Mouse (Mus musculus) 3134 (cell line): ENCODE measurements around the gene Rnf157.
"Not testable (repeated sequence)": the region's sequence is repeated elsewhere in the genome, so short reads cannot be mapped to it uniquely, and the experiment has no call there.

Source experiments
- DNase-seq: peaks from one replicate; pipeline ENCODE4 v3.0.0-alpha.2; 2011; ENCODE audit warnings: low spot score; ENCODE audit not compliant: insufficient read length; ENCODE audit errors: extremely low read depth

Rnf157 gene

DNA sequence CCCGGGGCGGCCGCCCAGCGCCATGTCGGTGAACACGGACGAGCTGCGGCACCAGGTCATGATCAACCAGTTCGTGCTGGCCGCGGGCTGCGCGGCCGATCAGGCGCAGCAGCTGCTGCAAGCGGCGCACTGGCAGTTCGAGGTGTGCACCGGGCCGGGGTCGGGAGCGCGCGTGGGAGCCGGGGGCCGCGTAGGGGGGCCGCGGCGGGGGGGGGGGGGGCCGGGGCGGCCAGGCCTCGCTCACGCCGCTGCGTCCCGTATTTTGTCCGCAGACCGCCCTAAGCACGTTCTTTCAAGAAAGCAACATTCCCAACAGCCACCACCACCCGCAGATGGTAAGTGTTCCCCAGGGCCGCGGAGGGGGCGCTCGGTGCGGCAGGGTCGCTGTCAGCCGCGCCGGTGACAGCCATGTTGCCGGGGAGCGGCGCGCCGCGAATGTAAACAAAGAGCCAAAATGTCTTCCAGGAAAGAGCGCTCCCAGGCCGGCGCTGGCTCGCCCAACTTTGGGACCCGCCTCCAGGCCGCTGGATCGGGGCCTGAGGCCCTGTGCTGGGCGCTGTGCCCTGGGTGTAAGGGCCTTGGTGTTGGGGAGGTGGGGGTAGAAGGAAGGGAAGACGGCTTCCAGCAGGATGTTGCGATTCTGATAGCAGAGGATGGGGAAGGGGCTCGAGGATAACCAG is 21.6 kb upstream of the Rnf157 start:
- peak; percentile 76 for DNase-seq

DNA sequence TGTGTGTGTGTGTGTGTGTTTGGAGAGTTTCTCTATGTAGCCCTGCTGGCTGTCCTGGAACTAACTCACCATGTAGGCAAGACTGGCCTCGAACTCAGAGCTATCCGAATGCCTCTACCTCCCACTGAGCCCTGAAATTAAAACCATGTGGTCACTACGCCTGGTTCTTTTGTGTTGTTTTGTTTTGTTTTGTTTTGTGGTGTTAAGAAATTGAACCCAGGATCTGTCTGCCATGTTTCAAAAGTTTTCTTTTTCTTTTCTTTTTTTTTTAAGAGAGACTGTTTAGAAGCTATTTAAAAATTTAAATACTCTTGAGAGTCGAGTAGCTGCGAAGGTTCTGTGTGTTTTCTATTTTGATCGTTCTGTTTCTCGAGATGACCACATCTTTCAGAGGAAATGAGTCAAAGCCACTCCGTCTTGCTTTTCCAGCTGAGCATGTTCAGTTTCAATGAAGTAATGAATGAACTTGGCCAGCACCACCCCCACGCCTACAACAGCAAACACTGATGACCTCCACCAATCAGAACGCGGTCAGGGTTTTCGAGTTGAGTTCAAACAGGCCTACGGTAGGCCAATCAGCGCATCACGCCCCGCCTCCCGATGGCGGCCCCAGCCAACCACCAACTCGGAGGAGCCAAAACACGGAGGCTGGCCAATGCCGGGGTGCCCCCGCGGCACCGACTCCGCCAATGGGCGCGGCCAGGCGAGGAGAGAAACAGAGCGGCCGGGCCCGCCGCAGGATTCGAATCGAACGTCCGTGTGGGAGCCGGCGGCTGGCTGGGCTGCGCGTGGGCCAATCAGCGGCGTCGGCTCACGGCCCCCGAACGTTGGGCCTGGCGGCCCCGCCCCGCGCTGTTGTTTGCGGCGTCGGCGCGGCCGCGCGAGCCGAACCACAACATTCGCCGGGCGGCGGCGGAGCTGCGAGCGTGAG is 20.8 kb upstream of the Rnf157 start, which contains the start of gene Ubald2:
Gene Ubald2, plus strand, starts transcription at position 739 of the 931 bp plus-strand sequence.
- DNase-seq, result peak; percentile 100

DNA sequence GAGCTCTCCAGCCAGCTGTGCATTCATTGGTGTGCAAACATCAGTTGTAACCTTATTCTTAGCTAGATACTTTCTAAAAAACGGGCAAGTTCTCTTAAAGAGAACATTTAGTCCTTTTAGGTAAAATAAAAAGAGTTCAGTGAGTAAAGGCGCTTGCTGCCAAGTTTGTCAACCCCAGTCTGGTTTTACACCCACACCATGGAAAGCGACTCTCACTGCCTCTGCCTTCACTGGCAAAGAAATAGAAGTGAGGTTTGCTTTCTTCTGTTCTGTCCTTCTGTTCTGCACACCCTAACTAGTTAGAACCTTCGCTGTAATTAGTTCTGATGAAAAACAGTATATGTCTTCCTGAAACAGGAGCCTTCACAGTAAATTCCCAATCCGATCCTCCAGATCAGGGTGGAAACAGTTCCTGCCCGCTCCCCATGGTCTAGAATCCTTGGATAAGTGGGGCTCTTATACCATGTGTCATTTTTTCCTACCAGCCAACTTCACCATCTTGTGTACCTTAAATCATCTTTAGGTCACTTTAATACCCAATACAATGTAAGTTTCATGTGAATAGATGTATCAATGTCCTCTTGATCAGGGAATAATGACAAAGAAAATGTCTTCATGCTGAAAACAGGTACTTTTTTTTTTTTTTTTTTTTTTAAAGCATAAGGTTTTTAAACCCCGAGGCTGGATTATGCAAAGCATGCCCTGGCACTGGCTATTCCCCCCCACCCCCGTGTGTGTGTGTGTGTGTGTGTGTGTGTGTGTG is 19.9 kb upstream of the Rnf157 start:
- DNase-seq, result no peak

DNA sequence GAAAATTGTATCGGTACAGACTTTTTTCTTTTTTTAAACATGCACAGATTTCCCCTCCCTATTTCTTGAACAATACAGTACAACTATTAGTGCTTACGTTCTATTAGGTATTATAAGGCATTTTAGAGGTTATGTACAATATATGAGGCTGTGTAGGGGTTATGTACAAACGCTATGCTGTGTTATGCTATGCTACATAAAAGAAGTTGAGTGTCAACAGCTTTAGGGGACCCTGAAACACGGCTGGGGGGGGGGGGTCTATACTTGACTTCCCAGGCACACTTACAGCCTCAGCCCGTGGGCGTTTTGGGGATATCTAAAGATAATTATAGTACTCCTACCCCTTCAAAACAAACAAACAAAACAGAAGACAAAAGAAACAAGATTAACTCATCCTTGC is 19.3 kb upstream of the Rnf157 start:
- DNase-seq, result no peak

- DNase-seq, result no peak
Observed at GRCm38 (mm10) chr11:116431428-116432077, 18.7 kb upstream of the Rnf157 start.

- no peak for DNase-seq
Observed at GRCm38 (mm10) chr11:116430723-116431427, 18.0 kb upstream of the Rnf157 start.

DNA sequence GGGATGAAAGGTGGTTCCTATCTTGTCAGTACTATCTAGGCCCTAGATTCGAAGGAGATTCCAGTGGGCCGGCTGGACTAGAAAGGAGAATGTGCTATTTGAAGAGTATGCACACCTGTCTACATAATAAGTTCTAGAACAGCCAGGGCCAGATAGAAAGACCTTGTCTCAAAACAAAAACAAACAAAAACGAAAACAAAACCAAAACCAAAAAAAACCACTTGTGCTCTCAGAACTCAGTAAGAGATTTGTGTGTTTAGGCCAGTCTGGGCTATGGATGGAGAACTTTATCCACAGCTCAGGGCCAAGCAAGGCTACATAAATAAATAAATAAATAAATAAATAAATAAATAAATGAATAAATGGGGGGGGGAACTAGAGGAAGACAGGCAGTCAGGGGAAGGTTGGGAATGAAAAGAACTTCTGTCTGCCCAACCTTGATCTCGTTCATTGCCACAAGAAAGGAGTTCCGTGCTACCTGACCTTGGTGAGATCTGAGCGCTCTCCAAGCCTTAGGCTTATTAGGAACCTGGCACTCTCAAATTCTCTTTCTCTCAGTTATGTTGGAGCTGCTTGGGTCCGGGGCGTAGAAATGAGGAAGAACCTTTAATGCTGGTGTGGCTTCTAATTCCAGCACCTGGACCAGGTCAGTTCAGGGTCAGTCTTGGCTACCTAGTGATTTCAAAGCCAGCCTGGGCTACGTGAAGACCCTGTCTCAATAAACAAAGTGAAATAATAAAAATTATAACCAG is 17.2 kb upstream of the Rnf157 start:
- no peak for DNase-seq

GRCm38 (mm10) chr11:116428872-116429859 is 16.3 kb upstream of the Rnf157 start:
- DNase-seq, result no peak

DNA sequence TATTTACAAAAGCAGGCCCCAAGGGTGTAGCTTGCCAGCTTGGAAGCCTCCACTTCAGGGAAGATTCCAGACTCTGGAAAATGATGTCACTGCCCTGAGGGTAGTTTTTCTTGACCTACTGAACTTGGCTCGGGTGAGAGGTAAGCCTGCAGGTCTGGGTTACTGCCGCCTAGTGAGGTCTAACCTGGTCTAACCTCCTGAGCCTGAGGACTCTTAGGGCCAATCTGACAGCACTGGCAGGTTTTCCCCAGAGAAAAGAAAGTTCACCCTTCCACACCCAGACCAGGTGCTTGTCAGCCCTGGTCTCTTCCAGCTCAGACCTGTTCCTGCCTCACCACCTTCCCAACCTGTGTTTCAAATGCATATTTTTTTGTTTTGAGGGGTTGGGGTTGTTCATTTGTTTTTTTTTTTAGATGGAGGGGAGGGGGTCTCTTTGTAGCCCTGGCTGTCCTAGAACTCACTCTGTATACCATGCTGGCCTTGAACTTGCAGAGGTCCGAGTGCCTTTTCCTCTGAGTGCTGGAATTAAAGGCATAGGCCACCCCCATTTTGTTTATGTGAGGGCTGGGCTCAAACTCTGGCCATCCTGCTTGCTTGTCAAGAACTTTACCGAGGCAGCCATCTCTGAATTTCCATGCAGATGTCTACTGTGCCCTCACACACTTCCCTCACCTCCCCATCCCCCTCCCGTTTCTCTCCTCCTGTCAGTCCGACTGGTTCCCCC is 14.2 kb upstream of the Rnf157 start:
- no peak for DNase-seq

DNA sequence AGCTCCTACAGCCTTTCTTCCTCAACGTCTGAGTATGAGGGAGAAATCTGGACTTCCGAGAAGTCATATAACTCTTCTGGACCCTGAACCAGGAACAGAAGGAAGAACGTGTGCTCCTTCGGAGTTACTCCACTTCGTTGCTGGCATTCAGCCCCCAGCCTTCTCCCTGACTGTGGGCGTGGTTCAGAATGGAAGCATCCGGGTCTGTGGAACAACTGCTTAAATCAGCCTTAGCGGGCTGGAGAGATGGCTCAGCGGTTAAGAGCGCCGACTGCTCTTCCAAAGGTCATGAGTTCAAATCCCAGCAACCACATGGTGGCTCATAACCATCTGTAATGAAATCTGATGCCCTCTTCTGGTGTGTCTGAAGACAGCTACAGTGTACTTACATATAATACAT is 13.5 kb upstream of the Rnf157 start:
- not testable (repeated sequence) for DNase-seq

GRCm38 (mm10) chr11:116424621-116425407 is 12.0 kb upstream of the Rnf157 start:
- no peak for DNase-seq

- DNase-seq, result no peak
Observed at GRCm38 (mm10) chr11:116423782-116424620, 11.2 kb upstream of the Rnf157 start.

GRCm38 (mm10) chr11:116423214-116423613 is 10.4 kb upstream of the Rnf157 start:
- no peak for DNase-seq

- no peak for DNase-seq
Observed at GRCm38 (mm10) chr11:116422562-116422961, 9.7 kb upstream of the Rnf157 start.

DNA sequence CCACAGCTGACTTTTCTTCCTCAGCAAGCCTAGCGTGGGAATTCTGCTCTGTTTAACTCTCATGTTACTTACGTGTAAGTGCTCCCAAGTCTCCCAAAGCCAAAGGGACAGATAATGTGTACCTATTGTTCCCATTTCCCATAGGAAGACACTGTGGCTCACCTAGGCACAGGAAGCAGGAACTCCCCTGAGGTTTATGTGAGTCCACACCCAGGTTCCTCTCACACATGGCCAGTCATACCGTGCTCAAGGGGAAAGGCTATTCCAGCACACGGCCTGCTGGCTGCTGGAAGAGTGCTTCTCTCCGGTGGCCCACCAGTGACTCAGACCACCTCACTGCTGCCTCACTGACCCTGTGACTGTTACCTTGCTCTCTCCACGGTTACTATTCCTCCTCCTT is 8.3 kb upstream of the Rnf157 start:
- no peak for DNase-seq
